Mouse (Mus musculus) forebrain, postnatal 0 days (tissue): Measurements from ENCODE around the gene Vti1a. TPM values are rescaled to one million over a fixed set of nuclear protein-coding genes. Genes with fewer than 3 reads are reported as not detected.

Experiments
- ATAC-seq: fragments of 200-750 bp; cut with Nextera tagmentation; 2 replicates; pipeline ENCODE4 v1.8.0; 2017; ENCODE audit warnings: mild to moderate bottlenecking, moderate library complexity
- DNase-seq: peaks from one replicate; pipeline ENCODE4 v3.0.0-alpha.2; 2015
- H3K27ac ChIP-seq: fragments of 300-500 bp; sonication (generic); 2 replicates; pipeline ENCODE4 v1.5.1; 2014; ENCODE audit warnings: low read depth, mild to moderate bottlenecking, antibody characterized with exemption, low read length, moderate library complexity, mixed read lengths
- H3K27me3 ChIP-seq: fragments of 300-500 bp; sonication (generic); 2 replicates; pipeline ENCODE4 v1.6.1; 2014; ENCODE audit warnings: mild to moderate bottlenecking, low read length, mixed read lengths; ENCODE audit not compliant: insufficient read depth
- H3K36me3 ChIP-seq: fragments of 300-500 bp; sonication (generic); 2 replicates; pipeline ENCODE4 v1.6.1; 2014; ENCODE audit warnings: mild to moderate bottlenecking, moderate library complexity; ENCODE audit not compliant: insufficient read depth
- H3K4me1 ChIP-seq: fragments of 300-500 bp; sonication (generic); 2 replicates; pipeline ENCODE4 v1.6.1; 2014; ENCODE audit warnings: antibody characterized with exemption; ENCODE audit not compliant: insufficient read depth
- H3K4me2 ChIP-seq: fragments of 300-500 bp; sonication (generic); 2 replicates; pipeline ENCODE4 v1.6.1; 2014; ENCODE audit warnings: low read depth, mild to moderate bottlenecking, moderate library complexity
- H3K4me3 ChIP-seq: fragments of 300-500 bp; sonication (generic); 2 replicates; pipeline ENCODE4 v1.5.1; 2014; ENCODE audit warnings: low read depth, low read length, mixed read lengths
- H3K9ac ChIP-seq: fragments of 300-500 bp; sonication (generic); 2 replicates; pipeline ENCODE4 v1.6.1; 2014; ENCODE audit warnings: mild to moderate bottlenecking
- H3K9me3 ChIP-seq: fragments of 300-500 bp; sonication (generic); 2 replicates; pipeline ENCODE4 v1.6.1; 2016; ENCODE audit warnings: low read length
- CTCF ChIP-seq: sonication (generic); IDR thresholded peaks from 2 replicates; pipeline ENCODE4 v1.5.1; 2016; ENCODE audit warnings: antibody characterized with exemption, control low read depth, low read depth
- WGBS: fragments of 180-500 bp; shearing (Covaris S2); extraction: QIAGEN DNeasy Blood & Tissue Kit; methylation state at CpG from one replicate; pipeline ENCODE4 v1.1.7; 2014; 5-methylcytosine and 5-hydroxymethylcytosine counted together
- polyA plus RNA-seq: library from polyadenylated mRNA; unstranded; fragments of >200 nt; fragmentation: Nextera tagmentation; extraction: Ambion mirVana; gene quantifications from 2 replicates; pipeline ENCODE4 v1.2.1, GENCODE M21; 2015
- total RNA-seq: library from RNA; depleted of rRNA; stranded (reverse); fragments of >200 nt; gene quantifications from 2 replicates; pipeline ENCODE4 v1.2.3, GENCODE M21; 2014

Gene Vti1a
- total and polyA plus RNA-seq, 2 experiments from 2014 or later, result 27.5 to 43.7 TPM

DNA sequence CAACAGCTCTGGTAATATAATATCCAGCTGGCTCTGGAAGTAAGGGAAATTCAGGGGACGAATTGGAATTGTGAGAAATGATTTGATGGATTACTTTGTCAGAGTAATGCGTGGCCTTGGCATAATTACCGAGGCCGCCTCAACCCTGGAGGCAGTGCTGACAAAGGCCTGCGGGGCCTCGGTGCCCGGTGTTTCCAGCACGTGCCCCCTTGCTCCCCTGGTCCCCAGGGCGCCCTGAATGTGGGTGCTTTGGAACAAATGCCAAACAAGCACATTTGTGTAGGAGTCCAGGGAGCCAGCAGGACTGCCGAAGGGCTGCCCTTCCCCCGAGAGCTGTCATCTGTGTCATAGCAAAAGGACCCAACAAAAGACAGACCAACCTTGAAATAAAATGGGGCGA is 281.9 kb downstream of the Vti1a start:
- H3K27ac ChIP-seq, result no peak overlapping the region
- ATAC-seq (no peak), DNase-seq (no peak)
- H3K9me3 ChIP-seq, result no peaks in the 10 kb centered on the region
- H3K4me3 ChIP-seq, result no peak overlapping the region
- H3K27me3 ChIP-seq, result no peaks in the 10 kb centered on the region
- no peaks in the 10 kb centered on the region for H3K4me1 ChIP-seq
- WGBS, result 36% methylated on average over 12 of the region's 12 CpGs
- H3K36me3 ChIP-seq, result no peaks in the 10 kb centered on the region
- TF ChIP-seq CTCF, result no peak
- H3K9ac ChIP-seq, result no peak overlapping the region
- H3K4me2 ChIP-seq, result no peak overlapping the region

- H3K4me2 ChIP-seq, result no peak overlapping the region
- no peak for TF ChIP-seq CTCF
- 45% methylated on average over 6 of the region's 6 CpGs for WGBS
- H3K27ac ChIP-seq, result no peak overlapping the region
- no peak overlapping the region for H3K4me3 ChIP-seq
- no peaks in the 10 kb centered on the region for H3K36me3 ChIP-seq
- H3K9me3 ChIP-seq, result no peaks in the 10 kb centered on the region
- H3K27me3 ChIP-seq, result no peaks in the 10 kb centered on the region
- H3K4me1 ChIP-seq, result no peaks in the 10 kb centered on the region
- no peak overlapping the region for H3K9ac ChIP-seq
- ATAC-seq (no peak), DNase-seq (no peak)
These were observed 283.0 kb downstream of the Vti1a start for GRCm38 (mm10) chr19:55599124-55599523.

DNA sequence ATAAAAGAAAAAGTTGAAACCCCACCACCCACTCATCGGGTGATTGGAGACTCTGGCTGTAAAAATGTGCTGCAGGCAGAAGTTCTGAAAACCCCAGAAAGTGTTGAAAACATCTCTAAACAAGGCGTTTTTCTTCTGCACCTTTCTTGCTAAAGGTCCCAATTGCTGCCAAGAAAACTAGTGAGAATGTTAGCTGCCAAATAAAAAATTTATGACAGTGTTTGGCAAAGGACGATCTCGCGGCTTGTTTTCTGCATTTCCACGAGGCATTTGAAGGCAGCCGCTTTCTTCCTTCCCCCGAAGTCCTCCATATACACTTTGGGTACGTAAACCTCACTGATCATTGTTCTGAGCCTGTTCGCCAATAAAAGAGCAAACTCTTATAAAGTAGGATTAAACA is 291.6 kb downstream of the Vti1a start:
- no peaks in the 10 kb centered on the region for H3K27me3 ChIP-seq
- no peak overlapping the region for H3K4me3 ChIP-seq
- no peaks in the 10 kb centered on the region for H3K9me3 ChIP-seq
- H3K27ac ChIP-seq, result no peak overlapping the region
- no peak for TF ChIP-seq CTCF
- ATAC-seq (no peak), DNase-seq (no peak)
- H3K4me1 ChIP-seq, result no peaks in the 10 kb centered on the region
- H3K36me3 ChIP-seq, result no peaks in the 10 kb centered on the region
- no peak overlapping the region for H3K4me2 ChIP-seq
- no peak overlapping the region for H3K9ac ChIP-seq
- WGBS, result 67% methylated on average over 10 of the region's 10 CpGs

DNA sequence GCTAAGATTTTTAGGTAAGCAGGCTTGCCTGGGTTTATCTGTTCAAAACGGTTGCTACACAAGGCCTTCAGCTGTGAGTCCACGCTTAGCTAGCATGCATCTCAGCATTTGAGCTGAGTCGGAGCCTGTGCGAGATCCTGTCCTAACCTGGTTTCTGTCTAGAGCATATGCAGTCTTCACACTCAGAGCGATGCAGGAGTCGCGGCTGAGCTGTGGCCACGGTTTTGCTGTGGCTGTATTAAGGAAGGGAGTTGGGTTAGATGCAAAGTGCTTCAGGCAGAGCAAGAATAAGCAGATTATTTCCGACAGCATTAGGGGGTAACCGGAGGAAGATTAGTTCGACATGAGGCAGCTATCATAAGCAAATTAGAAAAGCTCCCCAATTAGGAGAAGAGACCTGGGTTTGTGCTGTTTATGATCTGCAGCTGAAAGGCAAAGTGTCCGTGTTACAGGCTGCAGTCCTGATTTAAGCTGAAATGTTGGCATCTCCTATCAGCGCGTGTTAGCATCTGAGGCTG is 292.8 kb downstream of the Vti1a start:
- WGBS, result 64% methylated on average over 14 of the region's 14 CpGs
- no peak for TF ChIP-seq CTCF
- H3K36me3 ChIP-seq, result no peaks in the 10 kb centered on the region
- no peaks in the 10 kb centered on the region for H3K9me3 ChIP-seq
- H3K27me3 ChIP-seq, result no peaks in the 10 kb centered on the region
- no peak overlapping the region for H3K9ac ChIP-seq
- no peak overlapping the region for H3K4me3 ChIP-seq
- no peak for ATAC-seq
- no peak overlapping the region for H3K4me2 ChIP-seq
- no peaks in the 10 kb centered on the region for H3K4me1 ChIP-seq
- H3K27ac ChIP-seq, result no peak overlapping the region
- DNase-seq, result no peak

GRCm38 (mm10) chr19:55609806-55610205 is 293.7 kb downstream of the Vti1a start:
- WGBS, result 94% methylated on average over 3 of the region's 3 CpGs
- H3K4me1 ChIP-seq, result no peaks in the 10 kb centered on the region
- no peak overlapping the region for H3K4me2 ChIP-seq
- no peaks in the 10 kb centered on the region for H3K9me3 ChIP-seq
- H3K36me3 ChIP-seq, result no peaks in the 10 kb centered on the region
- H3K27me3 ChIP-seq, result no peaks in the 10 kb centered on the region
- ATAC-seq (no peak), DNase-seq (no peak)
- H3K4me3 ChIP-seq, result no peak overlapping the region
- H3K27ac ChIP-seq, result no peak overlapping the region
- TF ChIP-seq CTCF, result no peak
- no peak overlapping the region for H3K9ac ChIP-seq

DNA sequence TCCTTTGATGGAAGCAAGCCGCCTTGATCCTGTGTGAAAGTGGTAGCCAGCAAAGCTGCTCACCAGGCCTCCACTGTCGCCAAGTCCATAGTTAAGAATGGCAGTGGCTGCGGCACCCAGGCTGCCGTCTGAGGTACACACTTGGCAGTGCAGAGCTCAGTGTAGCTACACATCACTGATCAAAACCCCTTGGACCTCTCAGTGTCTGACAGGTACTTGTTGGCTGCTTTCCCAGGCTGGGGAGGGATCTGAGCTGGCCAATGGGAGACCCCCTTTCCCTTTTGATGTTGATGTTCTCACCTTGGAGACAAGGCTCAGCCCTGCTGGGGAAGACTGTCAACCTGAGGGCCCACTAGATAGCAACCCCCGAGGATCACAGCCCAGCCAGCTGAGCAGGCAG is 299.6 kb downstream of the Vti1a start:
- Histone ChIP-seq H3K4me1 (no peaks in the 10 kb centered on the region), H3K27ac (no peak overlapping the region), H3K36me3 (no peaks in the 10 kb centered on the region), H3K9me3 (no peaks in the 10 kb centered on the region), H3K4me3 (no peak overlapping the region), H3K9ac (no peak overlapping the region), H3K27me3 (no peaks in the 10 kb centered on the region), H3K4me2 (no peak overlapping the region)
- WGBS, result 69% methylated on average over 5 of the region's 5 CpGs
- DNase-seq, result no peak
- no peak for TF ChIP-seq CTCF
- ATAC-seq, result no peak

- H3K4me2 ChIP-seq, result no peak overlapping the region
- no peak for ATAC-seq
- no peaks in the 10 kb centered on the region for H3K4me1 ChIP-seq
- H3K9me3 ChIP-seq, result no peaks in the 10 kb centered on the region
- no peak overlapping the region for H3K4me3 ChIP-seq
- H3K36me3 ChIP-seq, result no peaks in the 10 kb centered on the region
- TF ChIP-seq CTCF, result no peak
- H3K9ac ChIP-seq, result no peak overlapping the region
- no peak for DNase-seq
- 83% methylated on average over 7 of the region's 7 CpGs for WGBS
- H3K27ac ChIP-seq, result no peak overlapping the region
- H3K27me3 ChIP-seq, result no peaks in the 10 kb centered on the region
These were observed 300.2 kb downstream of the Vti1a start for GRCm38 (mm10) chr19:55616276-55616675.

DNA sequence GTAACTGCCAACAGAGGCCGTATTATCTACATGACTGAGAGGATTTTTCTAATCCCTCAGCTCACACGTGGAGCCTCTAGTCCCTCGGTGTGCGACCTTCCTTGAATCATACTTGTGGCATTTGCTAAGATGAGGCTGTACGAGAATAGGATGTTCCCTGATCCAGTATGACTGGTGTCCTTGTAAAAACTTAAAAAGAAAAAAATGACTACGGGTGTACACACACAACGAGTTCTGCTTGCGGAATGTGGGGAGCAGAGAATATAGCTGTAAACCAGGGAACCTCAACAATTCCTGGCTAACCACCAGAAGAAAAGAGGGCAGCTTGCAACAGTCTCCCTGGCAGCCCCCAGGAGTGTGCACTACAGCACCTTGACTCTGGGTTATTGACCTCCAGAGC is 300.8 kb downstream of the Vti1a start:
- no peak for TF ChIP-seq CTCF
- ATAC-seq, result no peak
- H3K4me1 ChIP-seq, result no peaks in the 10 kb centered on the region
- H3K4me3 ChIP-seq, result no peak overlapping the region
- no peak for DNase-seq
- no peak overlapping the region for H3K4me2 ChIP-seq
- no peaks in the 10 kb centered on the region for H3K27me3 ChIP-seq
- no peak overlapping the region for H3K9ac ChIP-seq
- no peaks in the 10 kb centered on the region for H3K36me3 ChIP-seq
- no peak overlapping the region for H3K27ac ChIP-seq
- no peaks in the 10 kb centered on the region for H3K9me3 ChIP-seq
- WGBS, result 84% methylated on average over 8 of the region's 8 CpGs
